Mouse (Mus musculus) liver, adult 2 months (tissue): ENCODE measurements around the gene Lmx1a. TPM values are rescaled to one million over a fixed set of nuclear protein-coding genes. Genes with fewer than 3 reads are reported as not detected.

Experiments used
- DNase-seq: peaks from one replicate; pipeline ENCODE4 v3.0.0-alpha.2; 2011; ENCODE audit warnings: low read depth, low spot score; ENCODE audit errors: extremely low read depth
- H3K27ac ChIP-seq: fragments of 200-500 bp; replicated peaks from 2 replicates; pipeline ENCODE4 v1.5.1; 2012; ENCODE audit warnings: low read depth, mild to moderate bottlenecking, control low read depth, inconsistent platforms, low read length; ENCODE audit not compliant: insufficient read depth
- H3K27me3 ChIP-seq: fragments of 200-500 bp; 2 replicates; pipeline ENCODE4 v1.6.1; 2012; ENCODE audit warnings: mild to moderate bottlenecking, moderate library complexity, low read length, inconsistent platforms; ENCODE audit not compliant: control insufficient read depth, insufficient read depth
- H3K36me3 ChIP-seq: fragments of 200-500 bp; 2 replicates; pipeline ENCODE4 v1.6.1; 2012; ENCODE audit warnings: low read length, inconsistent platforms; ENCODE audit not compliant: control insufficient read depth, insufficient read depth
- H3K4me1 ChIP-seq: fragments of 200-500 bp; 2 replicates; pipeline ENCODE4 v1.6.1; 2011; ENCODE audit warnings: low read length; ENCODE audit not compliant: control insufficient read depth, insufficient read depth
- H3K4me3 ChIP-seq: fragments of 200-500 bp; 2 replicates; pipeline ENCODE4 v1.5.1; 2011; ENCODE audit warnings: low read depth, mild to moderate bottlenecking, control low read depth, low read length, moderate library complexity; ENCODE audit not compliant: insufficient read depth
- H3K79me2 ChIP-seq: fragments of 200-500 bp; 2 replicates; pipeline ENCODE4 v1.6.1; 2012; ENCODE audit warnings: inconsistent platforms, mild to moderate bottlenecking, low read length, moderate library complexity; ENCODE audit not compliant: control insufficient read depth, insufficient read depth
- H3K9ac ChIP-seq: fragments of 200-500 bp; 2 replicates; pipeline ENCODE4 v1.6.1; 2012; ENCODE audit warnings: low read depth, mild to moderate bottlenecking, control low read depth, inconsistent platforms, low read length
- CTCF ChIP-seq: fragments of 200-500 bp; IDR thresholded peaks from 2 replicates; pipeline ENCODE4 v1.5.1; 2011; ENCODE audit warnings: low read depth, low read length, control low read depth
- POLR2A ChIP-seq: fragments of 200-500 bp; IDR thresholded peaks from 2 replicates; pipeline ENCODE4 v1.6.1; 2011; ENCODE audit warnings: low read length, control low read depth; ENCODE audit not compliant: insufficient read depth; ENCODE audit errors: extremely low read depth
- WGBS: fragments of 180-500 bp; shearing (Covaris S2); methylation state at CpG from one replicate; pipeline ENCODE4 v1.1.7; 2018; 5-methylcytosine and 5-hydroxymethylcytosine counted together
- polyA plus RNA-seq: library from polyadenylated mRNA; depleted of rRNA; stranded (reverse); fragments of >200 nt; gene quantifications from 2 replicates; pipeline ENCODE4 v1.2.3, GENCODE M21; 2012
- total RNA-seq: library from RNA; depleted of rRNA; stranded (reverse); fragments of >200 nt; gene quantifications from 2 replicates; pipeline ENCODE4 v1.2.3, GENCODE M21; 2014

Gene Lmx1a
- total and polyA plus RNA-seq, 2 experiments = not detected

DNA sequence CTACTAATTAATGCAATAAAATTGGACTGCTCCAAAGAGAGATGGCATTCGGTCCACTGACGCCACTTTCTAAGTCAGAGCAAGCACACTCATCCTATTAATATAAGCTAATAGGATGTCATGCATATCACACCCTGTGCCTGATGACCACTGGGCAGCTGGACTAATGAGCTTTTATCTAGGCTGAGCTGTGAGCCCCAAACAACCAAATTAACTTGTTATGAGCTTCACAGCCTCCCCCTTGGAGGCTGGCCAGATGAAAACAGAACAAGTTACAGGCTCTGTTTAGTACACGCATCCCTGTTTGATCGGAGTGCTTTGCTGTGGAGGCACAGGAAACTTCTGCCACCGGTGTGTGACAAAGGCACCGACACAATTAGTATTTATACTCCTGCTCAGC, 128.0 kb downstream of the Lmx1a start:
- TF ChIP-seq POLR2A = no peak
- no peak overlapping the region for H3K27ac ChIP-seq
- no peaks in the 10 kb centered on the region for H3K36me3 ChIP-seq
- H3K79me2 ChIP-seq = no peaks in the 10 kb centered on the region
- no peaks in the 10 kb centered on the region for H3K4me1 ChIP-seq
- H3K27me3 ChIP-seq = no peaks in the 10 kb centered on the region
- 67% methylated on average over 6 of the region's 6 CpGs for WGBS
- H3K4me3 ChIP-seq = no peak overlapping the region
- no peak overlapping the region for H3K9ac ChIP-seq
- no peak for DNase-seq

DNA sequence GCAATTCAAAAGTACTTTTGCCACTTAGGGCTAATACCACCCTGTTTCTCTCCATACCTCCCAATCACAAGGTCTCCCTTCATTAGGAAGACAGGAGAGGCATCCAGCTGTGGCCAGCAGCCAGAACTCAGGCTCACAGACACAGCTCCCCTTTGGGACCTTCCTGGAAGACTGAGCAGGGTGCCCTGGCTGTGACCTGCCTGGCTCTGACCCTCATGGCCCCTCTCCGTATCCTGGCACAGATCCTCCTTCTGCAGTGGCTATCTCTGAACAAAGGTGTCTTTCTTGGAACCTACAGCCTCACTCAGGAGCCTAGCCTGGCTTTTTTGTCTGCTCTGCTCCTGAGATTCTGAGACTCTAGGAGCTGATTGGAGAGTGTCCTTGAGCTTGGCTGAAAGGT, 128.6 kb downstream of the Lmx1a start:
- H3K4me3 ChIP-seq = no peak overlapping the region
- H3K27ac ChIP-seq = no peak overlapping the region
- WGBS = 20% methylated on average over 1 of the region's 1 CpGs
- TF ChIP-seq CTCF (no peak), POLR2A (no peak)
- H3K4me1 ChIP-seq = no peaks in the 10 kb centered on the region
- no peaks in the 10 kb centered on the region for H3K36me3 ChIP-seq
- no peak for DNase-seq
- H3K9ac ChIP-seq = no peak overlapping the region
- H3K27me3 ChIP-seq = no peaks in the 10 kb centered on the region
- H3K79me2 ChIP-seq = no peaks in the 10 kb centered on the region

DNA sequence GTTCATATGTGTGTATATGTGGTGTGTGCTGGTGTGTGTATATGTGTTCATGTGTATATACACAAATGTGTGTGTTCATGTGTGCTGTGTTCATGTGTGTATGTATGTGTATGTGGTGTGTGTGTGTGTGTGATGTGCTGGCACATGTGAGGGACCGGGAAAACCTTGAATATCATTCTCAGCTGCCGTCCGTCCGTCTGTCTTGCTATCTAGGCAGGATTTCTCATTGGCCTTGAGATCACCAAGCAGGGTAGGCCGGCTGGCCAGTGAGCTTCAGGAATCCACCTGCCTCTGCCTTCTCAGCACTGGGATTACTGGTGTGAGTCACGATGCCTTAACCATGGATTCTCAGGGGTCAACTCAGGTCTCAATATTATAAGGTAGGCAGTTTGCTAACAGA, 131.0 kb downstream of the Lmx1a start:
- Histone ChIP-seq H3K36me3 (no peaks in the 10 kb centered on the region), H3K27me3 (no peaks in the 10 kb centered on the region), H3K9ac (no peak overlapping the region), H3K4me1 (no peaks in the 10 kb centered on the region), H3K79me2 (no peaks in the 10 kb centered on the region), H3K27ac (no peak overlapping the region), H3K4me3 (no peak overlapping the region)
- TF ChIP-seq POLR2A (no peak), CTCF (no peak)
- 89% methylated on average over 6 of the region's 6 CpGs for WGBS
- no peak for DNase-seq

DNA sequence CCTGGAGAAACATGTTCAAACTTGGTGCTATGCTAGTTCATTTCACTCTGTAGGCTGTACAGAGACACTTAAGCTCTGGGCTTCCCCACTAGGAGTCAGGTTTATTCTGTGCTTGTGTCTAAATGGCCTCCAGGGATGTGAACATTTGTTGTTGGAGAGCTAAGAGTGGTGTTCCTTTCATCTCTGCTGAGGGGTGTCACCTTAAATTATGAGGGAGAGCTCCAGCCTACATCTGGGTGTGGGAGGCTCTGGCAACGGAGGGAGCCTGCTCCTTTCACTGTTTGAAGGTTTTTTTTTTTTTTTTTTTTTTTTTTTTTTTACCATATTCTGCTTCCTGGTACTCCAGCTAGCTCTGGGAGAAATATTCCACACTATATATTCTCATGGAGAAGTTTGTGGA, 132.1 kb downstream of the Lmx1a start:
- Histone ChIP-seq H3K27me3 (no peaks in the 10 kb centered on the region), H3K9ac (no peak overlapping the region), H3K4me3 (no peak overlapping the region), H3K79me2 (no peaks in the 10 kb centered on the region), H3K27ac (no peak overlapping the region), H3K36me3 (no peaks in the 10 kb centered on the region), H3K4me1 (no peaks in the 10 kb centered on the region)
- WGBS = 43% methylated on average over 1 of the region's 1 CpGs
- no peak for TF ChIP-seq CTCF
- TF ChIP-seq POLR2A = no peak
- no peak for DNase-seq

DNA sequence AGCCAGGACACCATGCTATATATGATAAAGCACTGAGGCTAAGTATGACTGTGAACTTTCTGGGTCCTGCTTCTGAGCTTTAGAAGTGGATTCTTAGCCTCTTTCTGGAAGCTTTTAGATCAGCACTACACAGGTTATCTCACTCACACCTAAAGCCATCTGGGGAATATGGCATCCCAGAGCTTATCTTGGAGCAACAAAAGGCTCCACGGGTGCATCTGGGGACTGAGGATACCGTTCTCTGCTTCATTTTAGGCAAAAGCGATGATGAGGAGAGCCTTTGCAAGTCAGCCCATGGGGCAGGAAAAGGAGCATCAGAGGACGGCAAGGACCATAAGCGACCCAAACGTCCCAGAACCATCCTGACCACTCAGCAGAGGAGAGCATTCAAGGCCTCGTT, 141.3 kb downstream of the Lmx1a start:
- H3K4me3 ChIP-seq = no peak overlapping the region
- H3K27me3 ChIP-seq = 0 out of 2 replicates have a peak, but pooled peaks cover 3% of the 10 kb centered on the region
- TF ChIP-seq POLR2A = no peak
- TF ChIP-seq CTCF = no peak
- WGBS = 79% methylated on average over 7 of the region's 7 CpGs
- H3K27ac ChIP-seq = no peak overlapping the region
- no peaks in the 10 kb centered on the region for H3K79me2 ChIP-seq
- no peak for DNase-seq
- H3K9ac ChIP-seq = no peak overlapping the region
- no peaks in the 10 kb centered on the region for H3K4me1 ChIP-seq
- no peaks in the 10 kb centered on the region for H3K36me3 ChIP-seq

DNA sequence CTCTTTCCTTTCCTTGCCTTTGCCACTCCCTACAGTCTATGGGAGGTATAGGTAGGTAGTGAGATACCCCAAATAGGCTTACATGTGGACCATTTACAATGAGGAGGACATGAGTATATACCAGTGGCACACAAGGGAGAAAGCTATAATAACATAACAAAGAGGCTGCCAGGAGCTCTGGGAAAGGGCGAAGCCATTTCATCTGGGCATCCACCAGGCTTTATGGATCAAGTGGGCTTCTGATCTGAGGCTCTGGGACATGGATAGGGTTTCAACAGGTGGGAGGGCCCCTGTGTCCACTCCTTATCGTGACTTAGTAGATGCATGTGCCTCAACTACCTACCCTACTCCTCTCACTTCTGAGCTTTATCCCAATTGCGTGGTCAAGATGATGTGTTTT, 142.6 kb downstream of the Lmx1a start:
- Histone ChIP-seq H3K27ac (no peak overlapping the region), H3K9ac (no peak overlapping the region), H3K27me3 (0 out of 2 replicates have a peak, but pooled peaks cover 3% of the 10 kb centered on the region), H3K4me3 (no peak overlapping the region), H3K4me1 (no peaks in the 10 kb centered on the region), H3K79me2 (no peaks in the 10 kb centered on the region), H3K36me3 (no peaks in the 10 kb centered on the region)
- DNase-seq = no peak
- TF ChIP-seq CTCF = no peak
- WGBS = 84% methylated on average over 3 of the region's 3 CpGs
